Mouse (Mus musculus) central nervous system, embryonic 14 days (tissue): ENCODE measurements around the gene Msl3. TPM values are rescaled to one million over a fixed set of nuclear protein-coding genes. Genes with fewer than 3 reads are reported as not detected.

Experiments
- polyA plus RNA-seq: library from polyadenylated mRNA; depleted of rRNA; stranded (reverse); fragments of >200 nt; gene quantifications from 2 replicates; pipeline ENCODE4 v1.2.3, GENCODE M21; 2012; rRNA removed

Msl3 gene
- polyA plus RNA-seq = 23.8 and 24.7 TPM in 2 replicates

GRCm38 (mm10) chrX:168673525-168674406 lies at the start of gene Msl3:
Gene Msl3, minus strand, starts transcription at chrX:168673898.

Other genes with a start within 250 kb of the Msl3 start
- 0.75 and 0.89 TPM in 2 replicates for gene Frmpd4, start 96.7 kb downstream of the Msl3 start, polyA plus RNA-seq
- gene Arhgap6, start 121.2 kb upstream of the Msl3 start, polyA plus RNA-seq = 0.92 and 1.2 TPM in 2 replicates